Mouse (Mus musculus): ENCODE data around the gene Tfb2m.

- TF ChIP-seq JUND (conservative IDR thresholded peaks at IDR 0.05; ENCODE audit: low read depth, low read length) (no peak), CTCF (conservative IDR thresholded peaks at IDR 0.05 in 1 of 2, IDR thresholded peaks at IDR 0.05 in 1 of 2; ENCODE audit: low read depth in 2 of 2, low read length in 2 of 2) (no peak), SIN3A (IDR thresholded peaks at IDR 0.05; ENCODE audit: low read length) (no peak), POLR2A (IDR thresholded peaks at IDR 0.05; ENCODE audit: low read depth, low read length) (no peak), MAX (IDR thresholded peaks at IDR 0.05; ENCODE audit: low read length) (no peak), TBP (conservative IDR thresholded peaks at IDR 0.05; ENCODE audit: low read depth, low read length) (no peak)
Measured at GRCm38 (mm10) chr1:179539054-179539453, 7.0 kb downstream of the Tfb2m start.

Measured in CH12.LX (cell line).